Mouse (Mus musculus) heart, postnatal 0 days (tissue): ENCODE measurements around the gene Wnt2. TPM values are rescaled to one million over a fixed set of nuclear protein-coding genes. Genes with fewer than 3 reads are reported as not detected.

Experiments used
- ATAC-seq: fragments of 200-750 bp; cut with Nextera tagmentation; 2 replicates; pipeline ENCODE4 v1.8.0; 2017; ENCODE audit warnings: low read depth, moderate number of reproducible peaks, moderate library complexity; ENCODE audit not compliant: insufficient read depth
- DNase-seq: peaks from one replicate; pipeline ENCODE4 v3.0.0-alpha.2; 2016; ENCODE audit warnings: low spot score
- H3K27ac ChIP-seq: fragments of 300-500 bp; sonication (generic); 2 replicates; pipeline ENCODE4 v1.5.1; 2014; ENCODE audit warnings: low read depth, mild to moderate bottlenecking
- H3K27me3 ChIP-seq: fragments of 300-500 bp; sonication (generic); 2 replicates; pipeline ENCODE4 v1.6.1; 2014; ENCODE audit warnings: low read length, mixed read lengths; ENCODE audit not compliant: control insufficient read depth, insufficient read depth
- H3K36me3 ChIP-seq: fragments of 300-500 bp; sonication (generic); replicated peaks from 2 replicates; pipeline ENCODE4 v1.6.1; 2014; ENCODE audit warnings: low read length, mixed read lengths; ENCODE audit not compliant: control insufficient read depth, insufficient read depth
- H3K4me1 ChIP-seq: fragments of 300-500 bp; sonication (generic); 2 replicates; pipeline ENCODE4 v1.6.1; 2014; ENCODE audit warnings: antibody characterized with exemption; ENCODE audit not compliant: control insufficient read depth, insufficient read depth
- H3K4me2 ChIP-seq: fragments of 300-500 bp; sonication (generic); 2 replicates; pipeline ENCODE4 v1.6.1; 2014; ENCODE audit warnings: low read depth, mild to moderate bottlenecking, low read length, moderate library complexity
- H3K4me3 ChIP-seq: fragments of 300-500 bp; sonication (generic); 2 replicates; pipeline ENCODE4 v1.5.1; 2014; ENCODE audit warnings: low read depth, low read length
- H3K9ac ChIP-seq: fragments of 300-500 bp; sonication (generic); replicated peaks from 2 replicates; pipeline ENCODE4 v1.6.1; 2014; ENCODE audit warnings: low read depth, low read length, mixed read lengths
- H3K9me3 ChIP-seq: fragments of 300-500 bp; sonication (generic); replicated peaks from 2 replicates; pipeline ENCODE4 v1.6.1; 2016; ENCODE audit warnings: low read length; ENCODE audit not compliant: control insufficient read depth
- CTCF ChIP-seq: IDR thresholded peaks from 2 replicates; pipeline ENCODE4 v1.5.1; 2016; ENCODE audit warnings: antibody characterized with exemption, control low read depth, low read depth
- EP300 ChIP-seq: IDR thresholded peaks from 2 replicates; pipeline ENCODE4 v1.6.1; 2016; ENCODE audit warnings: antibody characterized with exemption, low read depth
- WGBS: fragments of 180-500 bp; shearing (Covaris S2); extraction: QIAGEN DNeasy Blood & Tissue Kit; methylation state at CpG from one replicate; pipeline ENCODE4 v1.1.7; 2014; 5-methylcytosine and 5-hydroxymethylcytosine counted together
- polyA plus RNA-seq: library from polyadenylated mRNA; unstranded; fragments of >200 nt; fragmentation: Nextera tagmentation; extraction: Ambion mirVana; gene quantifications from 2 replicates; pipeline ENCODE4 v1.2.1, GENCODE M21; 2015
- total RNA-seq: library from RNA; depleted of rRNA; stranded (reverse); fragments of >200 nt; gene quantifications from 2 replicates; pipeline ENCODE4 v1.2.3, GENCODE M21; 2014; ENCODE audit warnings: low replicate concordance

Gene Wnt2
- total and polyA plus RNA-seq, 2 experiments from 2014 or later, result 2.3 to 3.6 TPM

DNA sequence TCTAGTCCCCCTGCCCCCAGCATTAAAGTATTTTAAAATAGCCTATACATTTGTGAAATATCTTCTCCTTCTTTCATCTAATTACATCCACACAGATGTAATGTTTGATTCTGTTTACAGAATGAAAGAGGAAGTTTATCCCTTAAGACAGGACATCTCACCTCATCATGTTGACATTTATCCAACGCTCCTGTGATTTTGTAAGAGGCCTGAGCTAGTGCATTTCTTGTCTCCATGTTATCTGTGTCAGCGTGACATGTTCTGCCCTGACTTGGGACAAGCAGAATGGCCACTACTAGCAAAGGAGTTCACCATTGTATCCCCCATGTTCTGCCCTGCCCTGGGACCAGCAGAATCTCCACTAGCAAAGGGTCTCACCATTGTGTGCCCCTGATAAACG lies 66.9 kb downstream of the Wnt2 start:
- Histone ChIP-seq H3K9me3 (no peaks in the 10 kb centered on the region), H3K4me2 (no peak overlapping the region), H3K36me3 (no peaks in the 10 kb centered on the region), H3K27ac (no peak overlapping the region), H3K27me3 (no peaks in the 10 kb centered on the region), H3K9ac (no peak overlapping the region), H3K4me3 (no peak overlapping the region), H3K4me1 (no peaks in the 10 kb centered on the region)
- ATAC-seq, result no peak
- no peak for DNase-seq
- WGBS, result 51% methylated on average over 3 of the region's 3 CpGs
- TF ChIP-seq EP300 (no peak), CTCF (no peak)

DNA sequence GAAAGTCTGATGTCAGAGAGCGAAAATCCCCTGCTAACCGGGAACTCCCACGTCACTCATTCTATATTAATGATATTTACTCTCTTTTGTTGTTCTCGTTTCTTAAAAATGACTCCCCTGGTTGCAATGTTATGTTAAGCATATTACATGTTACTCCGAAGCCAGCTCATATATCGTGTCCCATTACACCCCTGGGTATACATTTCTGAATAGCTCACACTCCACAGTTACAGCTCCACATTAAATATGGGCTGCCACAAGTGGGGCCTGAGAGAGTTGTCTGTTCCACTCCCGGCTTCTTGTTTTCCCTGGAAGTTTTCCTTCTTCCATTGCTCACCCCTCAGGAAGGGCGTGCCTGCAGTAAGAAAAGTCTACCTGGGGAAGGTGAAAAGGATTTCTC lies 78.6 kb downstream of the Wnt2 start:
- no peak overlapping the region for H3K9ac ChIP-seq
- H3K4me1 ChIP-seq, result no peaks in the 10 kb centered on the region
- TF ChIP-seq CTCF, result no peak
- TF ChIP-seq EP300, result no peak
- no peak overlapping the region for H3K27ac ChIP-seq
- H3K9me3 ChIP-seq, result no peaks in the 10 kb centered on the region
- DNase-seq (no peak), ATAC-seq (no peak)
- 87% methylated on average over 8 of the region's 8 CpGs for WGBS
- no peak overlapping the region for H3K4me2 ChIP-seq
- no peaks in the 10 kb centered on the region for H3K27me3 ChIP-seq
- no peak overlapping the region for H3K4me3 ChIP-seq
- no peaks in the 10 kb centered on the region for H3K36me3 ChIP-seq

GRCm38 (mm10) chr6:17949103-17949502 lies 81.3 kb downstream of the Wnt2 start:
- H3K27me3 ChIP-seq, result no peaks in the 10 kb centered on the region
- no peaks in the 10 kb centered on the region for H3K9me3 ChIP-seq
- 80% methylated on average over 5 of the region's 5 CpGs for WGBS
- no peak for ATAC-seq
- no peak overlapping the region for H3K4me2 ChIP-seq
- no peak for TF ChIP-seq CTCF
- TF ChIP-seq EP300, result no peak
- 0 out of 2 replicates have a peak, but pooled peaks cover 4% of the 10 kb centered on the region for H3K4me1 ChIP-seq
- no peaks in the 10 kb centered on the region for H3K36me3 ChIP-seq
- no peak overlapping the region for H3K4me3 ChIP-seq
- no peak overlapping the region for H3K9ac ChIP-seq
- DNase-seq, result no peak
- H3K27ac ChIP-seq, result no peak overlapping the region

DNA sequence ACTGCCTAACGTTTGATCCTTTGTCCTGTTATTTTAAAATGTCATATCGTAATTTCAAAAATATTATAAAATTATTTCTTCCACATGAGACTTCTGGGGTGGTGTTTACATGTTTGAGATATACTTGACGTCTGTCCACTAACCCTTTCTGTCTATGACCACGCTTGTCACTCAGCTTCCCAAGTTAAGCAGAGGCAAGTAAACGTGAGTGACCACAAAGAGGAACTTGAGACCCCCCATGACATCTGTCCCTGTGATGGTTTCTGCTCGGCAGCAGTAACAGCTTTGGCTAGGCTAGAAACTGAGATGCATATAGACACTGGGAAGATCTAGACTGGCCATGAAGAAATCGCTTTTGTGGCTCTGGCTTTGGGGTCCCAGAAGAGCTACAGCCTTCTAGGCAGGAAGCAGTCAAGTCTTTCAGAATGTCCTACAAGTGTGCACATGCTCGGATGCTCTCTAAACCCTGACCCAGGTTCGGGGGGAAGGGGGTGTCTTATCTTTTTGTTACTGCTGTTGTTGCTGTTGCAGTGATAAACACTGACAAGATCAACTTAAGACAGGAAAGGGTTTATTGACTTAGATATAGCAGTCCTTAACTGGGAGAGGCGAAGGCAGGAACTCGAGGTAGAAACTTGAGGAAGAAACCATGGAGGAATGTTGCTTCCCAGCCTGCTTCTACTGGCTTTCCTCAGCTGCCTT lies 83.1 kb downstream of the Wnt2 start:
- Histone ChIP-seq H3K27me3 (no peaks in the 10 kb centered on the region), H3K9ac (no peak overlapping the region), H3K9me3 (no peaks in the 10 kb centered on the region), H3K36me3 (no peaks in the 10 kb centered on the region), H3K27ac (no peak overlapping the region), H3K4me3 (no peak overlapping the region), H3K4me2 (no peak overlapping the region), H3K4me1 (0 out of 2 replicates have a peak, but pooled peaks cover 8% of the 10 kb centered on the region)
- WGBS, result 54% methylated on average over 11 of the region's 11 CpGs
- ATAC-seq (no peak), DNase-seq (no peak)
- TF ChIP-seq EP300, result no peak
- TF ChIP-seq CTCF, result no peak

GRCm38 (mm10) chr6:17946456-17946855 lies 83.9 kb downstream of the Wnt2 start:
- no peak for DNase-seq
- Histone ChIP-seq H3K4me3 (no peak overlapping the region), H3K9ac (no peak overlapping the region; the same call in 1 of the 2 replicates), H3K9me3 (no peaks in the 10 kb centered on the region), H3K27ac (no peak overlapping the region), H3K27me3 (no peaks in the 10 kb centered on the region), H3K36me3 (no peaks in the 10 kb centered on the region), H3K4me1 (peaks cover 14% of the 10 kb centered on the region; the same call in 1 of the 2 replicates), H3K4me2 (no peak overlapping the region)
- TF ChIP-seq EP300 (no peak), CTCF (no peak)
- no peak for ATAC-seq
- 42% methylated on average over 5 of the region's 5 CpGs for WGBS
